Mouse (Mus musculus) forebrain, embryonic 15.5 days (tissue): ENCODE results near the gene Rnf44. TPM values are rescaled to one million over a fixed set of nuclear protein-coding genes. Genes with fewer than 3 reads are reported as not detected.

Experiments used
- ATAC-seq: fragments of 200-750 bp; cut with Nextera tagmentation; replicated peaks from 2 replicates; pipeline ENCODE4 v1.8.0; 2017; ENCODE audit warnings: mild to moderate bottlenecking, moderate TSS enrichment, moderate library complexity
- H3K27ac ChIP-seq: fragments of 300-500 bp; sonication (generic); replicated peaks from 2 replicates; pipeline ENCODE4 v1.5.1; 2015; ENCODE audit warnings: mild to moderate bottlenecking, inconsistent platforms
- H3K27me3 ChIP-seq: fragments of 300-500 bp; sonication (generic); 2 replicates; pipeline ENCODE4 v1.6.1; 2015; ENCODE audit warnings: inconsistent platforms
- H3K36me3 ChIP-seq: fragments of 300-500 bp; sonication (generic); 2 replicates; pipeline ENCODE4 v1.6.1; 2015; ENCODE audit warnings: mild to moderate bottlenecking, inconsistent platforms
- H3K4me1 ChIP-seq: fragments of 300-500 bp; sonication (generic); 2 replicates; pipeline ENCODE4 v1.6.1; 2015; ENCODE audit warnings: inconsistent platforms
- H3K4me2 ChIP-seq: fragments of 300-500 bp; sonication (generic); replicated peaks from 2 replicates; pipeline ENCODE4 v1.6.1; 2015; ENCODE audit warnings: mild to moderate bottlenecking, inconsistent platforms
- H3K4me3 ChIP-seq: fragments of 300-500 bp; sonication (generic); 2 replicates; pipeline ENCODE4 v1.5.1; 2015; ENCODE audit warnings: mild to moderate bottlenecking, inconsistent platforms
- H3K9ac ChIP-seq: fragments of 300-500 bp; sonication (generic); replicated peaks from 2 replicates; pipeline ENCODE4 v1.6.1; 2015; ENCODE audit warnings: mild to moderate bottlenecking, inconsistent platforms
- H3K9me3 ChIP-seq: fragments of 300-500 bp; sonication (generic); 2 replicates; pipeline ENCODE4 v1.6.1; 2016; ENCODE audit warnings: inconsistent platforms
- WGBS: fragments of 180-500 bp; shearing (Covaris S2); methylation state at CpG from one replicate; pipeline ENCODE4 v1.1.7; 2015; ENCODE audit warnings: mixed read lengths; 5-methylcytosine and 5-hydroxymethylcytosine counted together
- polyA plus RNA-seq: library from polyadenylated mRNA; unstranded; fragments of >200 nt; fragmentation: Nextera tagmentation; extraction: Ambion mirVana; gene quantifications from 2 replicates; pipeline ENCODE4 v1.2.1, GENCODE M21; 2015

Rnf44 gene
- polyA plus RNA-seq, 1 experiment from 2014 or later = 94.0 TPM

- Histone ChIP-seq H3K4me2 (no peak overlapping the region), H3K9ac (no peak overlapping the region), H3K27ac (no peak overlapping the region), H3K27me3 (no peaks in the 10 kb centered on the region), H3K4me1 (no peaks in the 10 kb centered on the region), H3K4me3 (no peak overlapping the region), H3K9me3 (no peaks in the 10 kb centered on the region), H3K36me3 (peaks cover 94% of the 10 kb centered on the region)
- ATAC-seq = no peak
- 97% methylated on average over 3 of the region's 3 CpGs for WGBS
These were observed 43.2 kb downstream of the Rnf44 start for GRCm38 (mm10) chr13:54650461-54650860.

GRCm38 (mm10) chr13:54635011-54635410, 58.7 kb downstream of the Rnf44 start:
- ATAC-seq = no peak
- H3K9me3 ChIP-seq = no peaks in the 10 kb centered on the region

GRCm38 (mm10) chr13:54632731-54633277, 60.9 kb downstream of the Rnf44 start:
- Histone ChIP-seq H3K4me2 (no peak overlapping the region), H3K27ac (no peak overlapping the region), H3K4me1 (no peaks in the 10 kb centered on the region), H3K27me3 (no peaks in the 10 kb centered on the region), H3K4me3 (no peak overlapping the region), H3K9ac (no peak overlapping the region), H3K36me3 (peaks cover 21% of the 10 kb centered on the region; the same call in 1 of the 2 replicates), H3K9me3 (no peaks in the 10 kb centered on the region)
- ATAC-seq = no peak
- WGBS = 69% methylated on average over 3 of the region's 3 CpGs

More at GRCm38 (mm10) chr13:54635011-54635410, 58.7 kb downstream of the Rnf44 start:
- Histone ChIP-seq H3K4me1 (no peaks in the 10 kb centered on the region), H3K4me2 (no peak overlapping the region), H3K36me3 (peaks cover 38% of the 10 kb centered on the region), H3K9ac (no peak overlapping the region), H3K27me3 (no peaks in the 10 kb centered on the region), H3K27ac (no peak overlapping the region), H3K4me3 (no peak overlapping the region)
- 95% methylated on average over 3 of the region's 3 CpGs for WGBS

Other genes starting within 250 kb of the Rnf44 start
- 93.8 and 99.1 TPM in 2 replicates for gene Thoc3, start 225.1 kb downstream of the Rnf44 start, polyA plus RNA-seq
- gene Simc1, start 190.1 kb downstream of the Rnf44 start, polyA plus RNA-seq = 24.1 and 25.7 TPM in 2 replicates
- 287 and 293 TPM in 2 replicates for gene 4833439L19Rik, start 128.5 kb downstream of the Rnf44 start, polyA plus RNA-seq
- gene Arl10, start 118.9 kb downstream of the Rnf44 start, polyA plus RNA-seq = 81.8 and 87.6 TPM in 2 replicates
- gene Nop16, start 103.8 kb downstream of the Rnf44 start, polyA plus RNA-seq = 57.8 and 61.8 TPM in 2 replicates
- gene Higd2a, start 103.7 kb downstream of the Rnf44 start, polyA plus RNA-seq = 211 and 216 TPM in 2 replicates
- 119 and 125 TPM in 2 replicates for gene Cltb, start 82.6 kb downstream of the Rnf44 start, polyA plus RNA-seq
- gene Faf2, start 72.1 kb downstream of the Rnf44 start, polyA plus RNA-seq = 63.9 and 64.9 TPM in 2 replicates
- 0.05 and 0.29 TPM in 2 replicates for gene Cdhr2, start 7.6 kb upstream of the Rnf44 start, polyA plus RNA-seq
- 15.6 and 22.5 TPM in 2 replicates for gene Gprin1, start 56.0 kb upstream of the Rnf44 start, polyA plus RNA-seq
- gene Sncb, start 72.7 kb upstream of the Rnf44 start, polyA plus RNA-seq = 23.3 and 25.0 TPM in 2 replicates
- not detected in 2 replicates for gene Eif4e1b, start 90.1 kb upstream of the Rnf44 start, polyA plus RNA-seq
- gene Tspan17, start 95.5 kb upstream of the Rnf44 start, polyA plus RNA-seq = 20.5 and 22.9 TPM in 2 replicates